Mouse (Mus musculus) urinary bladder, postnatal 25 days (tissue): ENCODE results near the gene 3110009E18Rik.

Source experiments
- DNase-seq: peaks from one replicate; pipeline ENCODE4 v3.0.0; 2022; ENCODE audit warnings: low spot score

Gene 3110009E18Rik

GRCm38 (mm10) chr1:120145527-120146216, 24.7 kb downstream of the 3110009E18Rik start:
- no peak for DNase-seq

- DNase-seq, result no peak
Observed at GRCm38 (mm10) chr1:120146994-120147393, 26.0 kb downstream of the 3110009E18Rik start.

- peak; percentile 24 for DNase-seq
Observed at GRCm38 (mm10) chr1:120154232-120154631, 33.2 kb downstream of the 3110009E18Rik start.

GRCm38 (mm10) chr1:120155325-120155724, 34.3 kb downstream of the 3110009E18Rik start:
- peak; percentile 13 for DNase-seq

GRCm38 (mm10) chr1:120158474-120159127, 37.6 kb downstream of the 3110009E18Rik start:
- no peak for DNase-seq

- DNase-seq, result no peak
Observed at GRCm38 (mm10) chr1:120161502-120161901, 40.5 kb downstream of the 3110009E18Rik start.

GRCm38 (mm10) chr1:120162616-120163015, 41.6 kb downstream of the 3110009E18Rik start:
- no peak for DNase-seq

- no peak for DNase-seq
Observed at GRCm38 (mm10) chr1:120168016-120168415, 47.0 kb downstream of the 3110009E18Rik start.

GRCm38 (mm10) chr1:120168674-120169073, 47.7 kb downstream of the 3110009E18Rik start:
- DNase-seq, result no peak

- DNase-seq, result no peak
Observed at GRCm38 (mm10) chr1:120170307-120170706, 49.3 kb downstream of the 3110009E18Rik start.

- DNase-seq, result no peak
Observed at GRCm38 (mm10) chr1:120171819-120172521, 51.0 kb downstream of the 3110009E18Rik start.

- DNase-seq, result no peak
Observed at GRCm38 (mm10) chr1:120174991-120175390, 54.0 kb downstream of the 3110009E18Rik start.

- no peak for DNase-seq
Observed at GRCm38 (mm10) chr1:120176313-120176712, 55.3 kb downstream of the 3110009E18Rik start.

GRCm38 (mm10) chr1:120177141-120177540, 56.2 kb downstream of the 3110009E18Rik start:
- DNase-seq, result no peak

- no peak for DNase-seq
Observed at GRCm38 (mm10) chr1:120186204-120186603, 65.2 kb downstream of the 3110009E18Rik start.

GRCm38 (mm10) chr1:120186655-120187054, 65.7 kb downstream of the 3110009E18Rik start:
- DNase-seq, result no peak

- DNase-seq, result no peak
Observed at GRCm38 (mm10) chr1:120187059-120187458, 66.1 kb downstream of the 3110009E18Rik start.

- DNase-seq, result no peak
Observed at GRCm38 (mm10) chr1:120189206-120189605, 68.2 kb downstream of the 3110009E18Rik start.

- no peak for DNase-seq
Observed at GRCm38 (mm10) chr1:120190300-120190699, 69.3 kb downstream of the 3110009E18Rik start.

GRCm38 (mm10) chr1:120190946-120191345, 70.0 kb downstream of the 3110009E18Rik start:
- DNase-seq, result no peak

- no peak for DNase-seq
Observed at GRCm38 (mm10) chr1:120192321-120192720, 71.3 kb downstream of the 3110009E18Rik start.

- no peak for DNase-seq
Observed at GRCm38 (mm10) chr1:120193586-120193985, 72.6 kb downstream of the 3110009E18Rik start.

GRCm38 (mm10) chr1:120195947-120196346, 75.0 kb downstream of the 3110009E18Rik start:
- no peak for DNase-seq
